Mouse (Mus musculus): Measurements from ENCODE around the gene Inip. TPM values are rescaled to one million over a fixed set of nuclear protein-coding genes. Genes with fewer than 3 reads are reported as not detected.

Gene Inip
- total and polyA plus RNA-seq, 2 experiments from 2014 or later: 20.8 to 35.8 TPM

- no peak for DNase-seq (ENCODE audit: low spot score)
- no peaks in the 10 kb centered on the region for H3K27me3 ChIP-seq (ENCODE audit: insufficient read depth, low read length)
- no peaks in the 10 kb centered on the region for H3K36me3 ChIP-seq (ENCODE audit: insufficient read depth, low read length)
- H3K9me3 ChIP-seq (ENCODE audit: low read length): no peaks in the 10 kb centered on the region
- H3K4me2 ChIP-seq (ENCODE audit: low read depth, low read length, poor library complexity, severe bottlenecking): no peak overlapping the region
- ATAC-seq (ENCODE audit: low FRiP score): no peak
- 85% methylated on average over 4 of the region's 4 CpGs for WGBS
- TF ChIP-seq CTCF (IDR thresholded peaks at IDR 0.05): no peak
- no peak overlapping the region for H3K9ac ChIP-seq (replicated peaks; ENCODE audit: low read length, poor library complexity, severe bottlenecking)
- H3K4me3 ChIP-seq (ENCODE audit: low read depth, low read length): no peak overlapping the region
- no peaks in the 10 kb centered on the region for H3K4me1 ChIP-seq (ENCODE audit: insufficient read depth, low read length)
- no peak overlapping the region for H3K27ac ChIP-seq (ENCODE audit: low read depth, low read length)
Measured at GRCm38 (mm10) chr4:59761365-59761729, 40.0 kb downstream of the Inip start.

- Histone ChIP-seq H3K27ac (ENCODE audit: low read depth, low read length) (no peak overlapping the region), H3K27me3 (ENCODE audit: insufficient read depth, low read length) (no peaks in the 10 kb centered on the region), H3K9ac (replicated peaks; ENCODE audit: low read length, poor library complexity, severe bottlenecking) (no peak overlapping the region), H3K9me3 (ENCODE audit: low read length) (no peaks in the 10 kb centered on the region), H3K4me2 (ENCODE audit: low read depth, low read length, poor library complexity, severe bottlenecking) (no peak overlapping the region), H3K4me1 (ENCODE audit: insufficient read depth, low read length) (no peaks in the 10 kb centered on the region), H3K4me3 (ENCODE audit: low read depth, low read length) (no peak overlapping the region), H3K36me3 (ENCODE audit: insufficient read depth, low read length) (no peaks in the 10 kb centered on the region)
- peak; percentile 51 for DNase-seq (ENCODE audit: low spot score)
- peak; percentile 74 for TF ChIP-seq CTCF (IDR thresholded peaks at IDR 0.05)
- 59% methylated on average over 10 of the region's 10 CpGs for WGBS
- ATAC-seq (ENCODE audit: low FRiP score): no peak
Measured at GRCm38 (mm10) chr4:59760636-59761364, 40.6 kb downstream of the Inip start.

GRCm38 (mm10) chr4:59760016-59760415, 41.4 kb downstream of the Inip start:
- WGBS: 79% methylated on average over 4 of the region's 4 CpGs
- Histone ChIP-seq H3K4me1 (ENCODE audit: insufficient read depth, low read length) (no peaks in the 10 kb centered on the region), H3K9ac (replicated peaks; ENCODE audit: low read length, poor library complexity, severe bottlenecking) (no peak overlapping the region), H3K4me3 (ENCODE audit: low read depth, low read length) (no peak overlapping the region), H3K4me2 (ENCODE audit: low read depth, low read length, poor library complexity, severe bottlenecking) (no peak overlapping the region), H3K36me3 (ENCODE audit: insufficient read depth, low read length) (no peaks in the 10 kb centered on the region), H3K27me3 (ENCODE audit: insufficient read depth, low read length) (no peaks in the 10 kb centered on the region), H3K27ac (ENCODE audit: low read depth, low read length) (no peak overlapping the region), H3K9me3 (ENCODE audit: low read length) (no peaks in the 10 kb centered on the region)
- DNase-seq (ENCODE audit: low spot score) (no peak), ATAC-seq (ENCODE audit: low FRiP score) (no peak)
- TF ChIP-seq CTCF (IDR thresholded peaks at IDR 0.05): 0 out of 2 replicates have a peak, but pooled peaks have one; percentile 11

GRCm38 (mm10) chr4:59757452-59758435, 43.6 kb downstream of the Inip start:
- 81% methylated on average over 12 of the region's 12 CpGs for WGBS
- Histone ChIP-seq H3K4me2 (ENCODE audit: low read depth, low read length, poor library complexity, severe bottlenecking) (no peak overlapping the region), H3K9ac (replicated peaks; ENCODE audit: low read length, poor library complexity, severe bottlenecking) (no peak overlapping the region), H3K36me3 (ENCODE audit: insufficient read depth, low read length) (0 out of 2 replicates have a peak, but pooled peaks cover 1% of the 10 kb centered on the region), H3K27me3 (ENCODE audit: insufficient read depth, low read length) (no peaks in the 10 kb centered on the region), H3K4me1 (ENCODE audit: insufficient read depth, low read length) (no peaks in the 10 kb centered on the region), H3K27ac (ENCODE audit: low read depth, low read length) (no peak overlapping the region), H3K9me3 (ENCODE audit: low read length) (no peaks in the 10 kb centered on the region), H3K4me3 (ENCODE audit: low read depth, low read length) (no peak overlapping the region)
- no peak for DNase-seq (ENCODE audit: low spot score)
- no peak for TF ChIP-seq CTCF (IDR thresholded peaks at IDR 0.05)
- ATAC-seq (ENCODE audit: low FRiP score): no peak

GRCm38 (mm10) chr4:59756332-59757082, 44.9 kb downstream of the Inip start:
- Histone ChIP-seq H3K9ac (replicated peaks; ENCODE audit: low read length, poor library complexity, severe bottlenecking) (no peak overlapping the region), H3K4me3 (ENCODE audit: low read depth, low read length) (no peak overlapping the region), H3K9me3 (ENCODE audit: low read length) (no peaks in the 10 kb centered on the region), H3K36me3 (ENCODE audit: insufficient read depth, low read length) (0 out of 2 replicates have a peak, but pooled peaks cover 6% of the 10 kb centered on the region), H3K27me3 (ENCODE audit: insufficient read depth, low read length) (no peaks in the 10 kb centered on the region), H3K4me2 (ENCODE audit: low read depth, low read length, poor library complexity, severe bottlenecking) (no peak overlapping the region), H3K4me1 (ENCODE audit: insufficient read depth, low read length) (no peaks in the 10 kb centered on the region), H3K27ac (ENCODE audit: low read depth, low read length) (no peak overlapping the region)
- TF ChIP-seq CTCF (IDR thresholded peaks at IDR 0.05): no peak
- ATAC-seq (ENCODE audit: low FRiP score) (no peak), DNase-seq (ENCODE audit: low spot score) (peak; percentile 77)
- 75% methylated on average over 9 of the region's 9 CpGs for WGBS

All from midbrain, postnatal 0 days (tissue).